Comparison of ENCODE assay signal across 12 mouse cellular contexts in the genomic region with DNA sequence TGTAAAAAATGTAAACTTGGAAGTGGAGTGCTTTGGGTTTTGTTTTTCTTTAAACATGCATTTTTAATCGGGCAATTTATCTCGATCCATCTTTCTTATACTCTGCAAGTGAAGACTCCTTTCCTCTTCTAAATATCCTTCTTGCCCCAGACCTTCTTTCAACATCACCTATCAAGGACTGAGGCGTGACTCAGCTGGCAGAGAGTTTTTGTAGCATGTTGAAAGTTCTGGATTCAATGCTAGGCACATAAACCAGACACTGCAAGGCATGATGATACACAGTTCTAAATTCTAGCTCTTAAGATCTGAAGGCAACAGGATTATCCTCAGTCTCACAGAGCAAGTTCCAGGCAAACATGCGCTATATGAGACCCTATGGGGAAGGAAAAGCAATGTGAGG.
"Had no signal": no experiment of that assay in that cellular context is flagged by ENCODE, and none has a peak within 500 bp of the region (broad histone marks: within the 10 kb centered on the region; RNA-seq: fewer than 3 reads in every experiment).

No protein-coding gene starts in this region.

- DNase-seq: cerebellum, postnatal 25 days; cerebellum, postnatal 36 days; embryo, embryonic 11 days; forebrain, postnatal 0 days; gastrocnemius, adult 2 months; gastrocnemius, postnatal 10 days; gastrocnemius, postnatal 14 days; gastrocnemius, postnatal 25 days; gastrocnemius, postnatal 36 days; heart, adult 11 months; heart, adult 18-20 months; heart, adult 2 months had no signal
